Mouse (Mus musculus) WW6 (cell line): ENCODE measurements around the gene Tmem56.

Experiments used
- DNase-seq: peaks from one replicate; pipeline ENCODE4 v3.0.0-alpha.2; 2013; ENCODE audit warnings: low read depth, low spot score

The Tmem56 gene

GRCm38 (mm10) chr3:121240362-121241040 lies 42.4 kb downstream of the Tmem56 start:
- DNase-seq = no peak

- no peak for DNase-seq
Measured at GRCm38 (mm10) chr3:121239096-121239495, 43.8 kb downstream of the Tmem56 start.

DNA sequence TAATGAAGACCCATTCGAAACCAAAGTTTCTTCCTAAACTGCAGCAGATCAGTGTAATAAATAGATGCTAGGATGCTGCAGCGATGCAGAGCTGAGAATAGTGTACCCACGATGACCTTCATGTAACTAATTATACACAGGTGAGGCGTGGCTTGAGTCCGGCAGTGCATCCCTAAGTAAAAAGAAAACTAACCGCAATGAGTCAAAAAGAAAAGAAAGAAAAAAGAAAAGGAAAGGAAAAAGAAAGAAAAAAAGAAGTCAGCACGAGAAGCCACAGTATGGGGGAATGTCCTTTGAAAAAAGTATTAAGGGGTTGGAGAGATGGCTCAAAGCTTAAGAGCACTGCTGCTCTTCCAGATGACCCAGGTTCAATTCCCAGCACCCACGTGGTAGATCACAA lies 58.1 kb downstream of the Tmem56 start:
- DNase-seq = no peak

GRCm38 (mm10) chr3:121224185-121224584 lies 58.7 kb downstream of the Tmem56 start:
- no peak for DNase-seq

GRCm38 (mm10) chr3:121221987-121222386 lies 60.9 kb downstream of the Tmem56 start:
- no peak for DNase-seq

DNA sequence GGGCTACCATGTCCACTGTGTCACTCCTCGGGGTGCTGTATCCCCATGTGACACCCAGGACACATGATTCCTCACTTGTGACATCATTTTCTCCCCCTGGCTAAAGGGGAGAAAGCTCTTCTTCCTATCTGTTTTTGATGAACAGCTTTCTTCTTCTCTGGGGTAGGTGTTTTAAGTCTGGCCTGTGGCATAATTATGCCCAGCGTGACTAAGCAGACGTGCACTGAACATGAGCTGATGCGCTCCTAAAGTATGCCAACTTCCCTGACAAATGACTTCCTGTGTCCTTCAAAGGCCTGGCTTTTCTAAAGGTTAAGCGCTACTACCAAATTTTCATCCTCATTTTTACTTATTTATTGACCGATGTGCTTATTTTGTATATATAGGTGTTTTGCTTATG lies 65.9 kb downstream of the Tmem56 start:
- no peak for DNase-seq

GRCm38 (mm10) chr3:121213501-121213900 lies 69.4 kb downstream of the Tmem56 start:
- DNase-seq = no peak

DNA sequence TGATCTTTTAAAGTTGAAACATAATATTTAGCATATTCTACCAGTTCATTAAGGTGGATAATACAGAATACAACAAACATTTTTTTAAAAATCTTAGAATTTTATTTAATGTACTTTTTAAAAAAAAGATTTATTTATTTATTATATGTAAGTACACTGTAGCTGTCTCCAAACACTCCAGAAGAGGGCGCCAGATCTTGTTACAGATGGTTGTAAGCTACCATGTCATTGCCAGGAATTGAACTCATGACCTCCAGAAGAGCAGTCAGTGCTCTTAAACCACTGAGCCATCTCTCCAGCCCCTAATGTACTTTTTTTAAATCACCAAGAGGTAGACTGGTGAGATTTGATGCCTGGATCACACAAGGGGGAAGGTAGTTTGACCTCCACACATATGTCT lies 70.7 kb downstream of the Tmem56 start:
- DNase-seq = no peak

GRCm38 (mm10) chr3:121208994-121209393 lies 73.9 kb downstream of the Tmem56 start:
- DNase-seq = no peak

DNA sequence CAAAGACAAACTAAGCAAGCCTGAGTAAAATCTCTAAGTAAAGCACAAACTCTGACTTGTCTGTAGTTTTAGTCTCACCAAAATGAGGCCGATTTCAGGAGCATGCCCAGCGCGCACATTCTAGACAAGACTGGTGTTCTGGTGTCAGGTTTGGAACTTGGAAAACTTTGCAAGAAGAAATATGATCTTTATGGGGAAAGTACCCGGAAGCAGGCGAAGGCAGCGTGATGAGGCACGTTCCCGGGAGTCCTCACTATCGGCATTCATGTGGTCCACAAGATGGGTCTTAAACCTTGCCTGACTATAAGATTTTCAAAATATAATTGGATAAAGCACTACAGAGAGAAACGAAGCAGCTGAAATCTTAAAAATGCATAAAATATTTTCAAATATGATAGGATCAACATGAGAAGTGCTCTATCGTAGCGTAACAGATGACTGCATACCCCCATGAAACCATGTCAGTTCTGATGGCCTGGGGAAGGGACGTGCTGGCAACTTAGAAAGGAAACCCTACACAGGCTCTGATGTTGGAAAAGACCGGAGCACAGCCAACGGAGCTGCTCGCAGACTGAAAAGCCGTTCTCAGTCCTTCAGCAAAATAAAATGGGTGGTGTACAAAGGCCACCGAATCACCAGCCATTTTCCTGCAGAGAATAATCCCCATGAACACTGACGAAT lies 76.6 kb downstream of the Tmem56 start:
- no peak for DNase-seq

GRCm38 (mm10) chr3:121202638-121203037 lies 80.3 kb downstream of the Tmem56 start:
- DNase-seq = no peak

DNA sequence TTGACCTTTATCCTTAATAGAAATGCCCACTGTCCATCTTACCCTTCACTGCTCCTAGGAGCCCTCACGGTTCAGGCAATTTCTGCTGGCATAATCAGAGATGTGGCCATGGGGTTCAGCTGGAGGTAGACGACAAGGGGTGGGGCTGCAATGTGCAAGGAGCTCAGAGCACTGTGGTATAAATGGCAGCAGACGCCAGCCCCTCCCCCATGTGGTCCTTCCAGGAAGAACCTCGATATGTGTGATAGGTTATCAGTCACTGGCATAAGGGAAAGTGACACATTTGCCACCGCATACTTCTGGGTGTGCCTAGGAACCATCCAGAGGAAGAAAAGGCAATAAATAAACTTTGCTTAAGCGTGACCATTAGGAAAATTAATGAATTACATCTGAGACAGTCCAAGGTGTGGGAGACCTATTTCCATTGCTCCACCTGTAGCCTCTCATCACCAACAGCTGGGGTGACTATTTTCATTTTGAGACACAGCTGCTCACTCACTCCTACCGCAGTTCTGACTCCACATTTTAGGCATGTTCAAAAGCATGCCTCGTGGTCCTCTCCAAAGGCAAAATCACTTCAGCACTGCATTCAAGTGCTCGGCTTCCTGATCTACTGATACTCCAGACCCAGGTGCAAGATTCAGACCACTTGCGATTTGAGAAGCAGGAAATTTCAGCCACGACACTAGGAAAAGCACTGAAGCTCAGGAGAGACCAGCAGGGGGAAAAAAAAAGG lies 81.7 kb downstream of the Tmem56 start:
- DNase-seq = no peak

DNA sequence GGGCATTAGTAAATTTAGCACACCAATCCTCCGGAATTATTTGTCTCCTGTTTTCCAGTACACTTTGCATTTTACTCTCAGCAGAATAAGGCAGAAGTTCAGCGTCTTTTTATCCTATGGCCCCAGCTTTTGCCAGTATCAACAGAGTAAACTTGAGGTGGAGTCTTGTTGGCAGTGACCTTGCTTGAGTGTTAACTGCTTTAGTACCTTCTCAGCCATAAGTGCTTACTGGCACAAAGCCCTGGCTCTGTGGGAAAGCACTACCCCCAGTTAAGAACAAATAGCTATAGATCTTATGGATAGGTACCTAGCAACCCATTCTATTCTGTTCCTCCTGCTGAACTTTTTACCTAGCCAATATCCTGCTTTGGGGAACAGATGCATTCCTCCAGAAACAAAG lies 93.7 kb downstream of the Tmem56 start:
- no peak for DNase-seq

- DNase-seq = no peak
Measured at GRCm38 (mm10) chr3:121187510-121187909, 95.4 kb downstream of the Tmem56 start.

GRCm38 (mm10) chr3:121186925-121187324 lies 96.0 kb downstream of the Tmem56 start:
- no peak for DNase-seq

DNA sequence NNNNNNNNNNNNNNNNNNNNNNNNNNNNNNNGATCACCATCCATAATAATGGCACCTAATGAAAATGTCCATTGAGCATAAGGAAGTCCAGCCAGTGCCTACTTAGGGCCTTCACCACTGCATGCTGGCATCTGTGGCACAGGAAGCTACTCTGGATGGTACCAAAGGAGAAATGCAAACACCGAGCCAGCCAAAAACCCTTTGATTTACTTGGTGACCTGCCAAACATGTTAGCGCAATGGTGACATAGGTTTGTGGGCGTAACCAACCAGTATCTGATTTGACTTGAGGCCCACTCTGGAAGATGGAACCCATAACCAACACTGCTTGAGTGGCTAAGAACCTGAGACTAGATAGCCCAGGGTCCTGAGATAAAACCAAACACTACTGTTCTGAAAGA lies 97.7 kb downstream of the Tmem56 start:
- DNase-seq = no peak

DNA sequence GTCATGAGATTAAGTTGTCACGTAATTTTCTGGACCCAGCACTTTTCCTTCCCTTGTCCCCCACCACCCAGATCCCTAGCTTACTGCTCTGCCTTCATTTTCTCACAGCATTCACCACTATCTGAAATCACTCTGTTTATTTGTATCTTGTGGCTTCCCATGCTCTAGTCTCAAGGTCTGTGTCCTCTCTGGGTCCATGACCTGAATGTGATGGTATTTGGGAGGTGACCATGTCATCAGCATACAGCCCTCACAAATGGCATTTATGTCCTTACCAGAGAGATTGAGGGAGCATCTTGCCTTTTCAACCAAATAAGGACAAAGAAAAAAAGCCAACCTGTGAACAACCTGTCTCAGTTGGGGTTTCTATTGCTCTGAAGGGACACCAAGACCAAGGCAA lies 106.9 kb downstream of the Tmem56 start:
- no peak for DNase-seq

DNA sequence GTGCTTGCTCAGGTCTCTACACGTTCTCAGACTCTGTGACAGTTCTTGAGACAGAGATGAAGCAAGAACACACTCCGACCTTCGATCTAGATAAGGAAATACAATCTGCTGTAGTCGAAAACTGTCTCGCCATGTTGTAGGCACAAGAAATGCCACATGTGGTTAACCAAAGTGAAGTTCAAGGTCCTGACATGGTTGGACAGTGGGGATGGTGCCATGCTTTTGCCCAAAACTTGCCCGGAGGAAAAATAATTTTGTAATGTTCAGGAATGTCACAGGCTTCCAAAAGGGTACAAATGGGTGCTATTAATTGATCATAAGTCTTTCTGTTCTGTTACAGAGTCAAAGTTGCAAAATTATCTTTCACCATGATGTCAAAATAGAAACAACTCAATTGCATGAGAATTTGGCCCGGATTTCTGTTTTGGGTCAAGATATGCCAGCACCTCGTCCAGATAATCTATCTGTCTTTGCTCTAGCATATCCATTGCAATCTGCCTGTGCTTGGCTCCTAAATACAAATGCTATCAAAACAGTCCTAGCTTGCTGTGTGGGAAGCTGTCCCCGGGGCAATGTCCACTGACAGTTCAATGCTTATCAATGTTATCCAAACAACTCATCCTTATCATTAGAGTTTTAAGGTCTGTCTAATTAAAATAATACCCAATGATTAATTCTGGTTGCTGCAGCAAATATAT lies 108.5 kb downstream of the Tmem56 start:
- DNase-seq = no peak

GRCm38 (mm10) chr3:121172718-121173117 lies 110.2 kb downstream of the Tmem56 start:
- no peak for DNase-seq

GRCm38 (mm10) chr3:121171872-121172265 lies 111.0 kb downstream of the Tmem56 start:
- no peak for DNase-seq

DNA sequence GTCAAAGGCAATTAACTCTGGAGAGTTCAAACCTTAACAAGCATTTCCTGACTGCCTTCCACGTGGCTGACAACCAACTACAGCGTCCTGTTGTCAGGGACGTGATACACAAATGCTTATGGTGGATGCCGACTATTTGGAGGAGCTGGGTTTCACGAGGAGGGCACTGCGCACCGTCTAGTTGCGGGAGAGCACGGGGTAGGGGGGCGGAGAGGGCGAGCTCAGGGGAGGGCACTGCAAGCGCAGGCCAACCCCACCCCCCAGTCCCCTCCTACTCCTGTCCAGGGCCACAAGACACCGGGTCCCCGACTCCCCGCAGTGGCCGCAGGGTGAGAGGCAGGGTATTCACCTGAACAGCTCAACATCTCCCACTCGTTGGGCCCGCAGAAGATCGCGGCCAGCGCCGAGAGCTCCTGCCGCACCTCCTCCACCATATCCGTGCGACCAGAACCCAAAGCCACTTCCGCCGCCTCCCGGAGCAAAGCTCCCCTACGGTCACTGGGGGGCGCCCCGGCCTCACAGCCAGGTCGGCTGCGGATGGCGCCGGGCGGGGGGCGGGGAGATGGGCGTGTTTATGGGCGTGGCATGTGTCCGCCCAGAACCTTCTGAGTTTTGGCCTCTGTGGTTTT lies 111.5 kb downstream of the Tmem56 start, which contains the start of gene Rwdd3:
Gene Rwdd3, minus strand, starts transcription at position 453 of the 629 bp plus-strand sequence.
- DNase-seq = peak; percentile 74

DNA sequence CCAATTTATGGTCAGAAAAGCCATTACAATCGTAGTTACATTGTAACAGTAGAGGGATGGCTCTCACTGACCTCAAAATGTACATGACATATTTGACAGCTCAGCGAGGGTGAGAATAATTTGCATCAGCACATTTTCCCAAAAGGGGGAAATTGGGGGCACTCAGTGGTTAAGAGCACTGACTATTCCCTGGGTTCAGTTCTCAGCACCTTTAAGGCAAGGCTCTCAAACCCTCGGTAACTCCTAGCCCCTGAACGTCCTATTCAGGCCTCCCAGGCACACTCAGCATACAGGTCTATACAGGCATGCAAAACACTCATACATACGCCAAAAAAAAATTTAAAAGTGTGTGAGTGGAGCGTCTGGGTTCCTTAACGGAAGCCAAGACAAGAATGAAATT lies 112.3 kb downstream of the Tmem56 start:
- no peak for DNase-seq
